Mouse (Mus musculus) G1E (cell line): ENCODE measurements around the gene Rab40b. TPM values are rescaled to one million over a fixed set of nuclear protein-coding genes. Genes with fewer than 3 reads are reported as not detected.
"Not testable (repeated sequence)": the region's sequence is repeated elsewhere in the genome, so short reads cannot be mapped to it uniquely, and the experiment has no call there.

ENCODE experiments used
- ATAC-seq: 2 replicates; pipeline ENCODE4 v1.8.0; 2016; ENCODE audit warnings: mild to moderate bottlenecking; ENCODE audit not compliant: insufficient number of reproducible peaks, poor library complexity, low FRiP score, severe bottlenecking; ENCODE audit errors: extremely low read depth
- DNase-seq: peaks from one replicate; pipeline ENCODE4 v3.0.0; 2012; ENCODE audit warnings: low spot score
- H3K27me3 ChIP-seq: 2 replicates; pipeline ENCODE4 v1.6.1; 2012; ENCODE audit warnings: mild to moderate bottlenecking, low read length, inconsistent platforms; ENCODE audit not compliant: insufficient read depth
- H3K36me3 ChIP-seq: replicated peaks from 2 replicates; pipeline ENCODE3; 2012; ENCODE audit warnings: mild to moderate bottlenecking, inconsistent platforms
- H3K4me1 ChIP-seq: 2 replicates; pipeline ENCODE4 v1.6.1; 2012; ENCODE audit warnings: low read depth, low read length, inconsistent platforms, mixed read lengths; ENCODE audit not compliant: insufficient read depth
- H3K4me3 ChIP-seq: 2 replicates; pipeline ENCODE4 v1.5.1; 2012; ENCODE audit warnings: low read depth, mild to moderate bottlenecking, inconsistent platforms, low read length, moderate library complexity, mixed read lengths
- H3K9me3 ChIP-seq: replicated peaks from 2 replicates; pipeline ENCODE4 v1.6.1; 2012; ENCODE audit warnings: inconsistent platforms
- CTCF ChIP-seq: IDR thresholded peaks from 2 replicates; pipeline ENCODE4 v1.5.1; 2012; ENCODE audit warnings: low read depth, low read length, inconsistent platforms, mixed read lengths
- GATA1 ChIP-seq: IDR thresholded peaks from 2 replicates; pipeline ENCODE4 v1.6.1; 2012; ENCODE audit warnings: borderline replicate concordance, low read length, inconsistent platforms, mixed read lengths
- GATA2 ChIP-seq: IDR thresholded peaks from 2 replicates; pipeline ENCODE4 v1.6.1; 2012; ENCODE audit warnings: low read depth, low read length, inconsistent platforms, borderline replicate concordance
- POLR2AphosphoS5 ChIP-seq: IDR thresholded peaks from 2 replicates; pipeline ENCODE4 v1.6.1; 2012; ENCODE audit warnings: low read depth, low read length, inconsistent platforms; ENCODE audit not compliant: insufficient replicate concordance
- TAL1 ChIP-seq: conservative IDR thresholded peaks from 2 replicates; pipeline ENCODE4 v1.6.1; 2012; ENCODE audit warnings: low read depth, low read length, inconsistent platforms, mixed read lengths
- polyA plus RNA-seq: library from polyadenylated mRNA; stranded (reverse); fragments of >175 nt; gene quantifications from 2 replicates; pipeline ENCODE4 v1.2.3, GENCODE M21; 2012
- total RNA-seq, 2 experiments: library from RNA; stranded (forward) in 1 of 2; stranded (reverse) in 1 of 2; fragments of 200-1000 nt in 1 of 2; fragments of >200 nt in 1 of 2; fragmentation: Nextera tagmentation in 1 of 2; gene quantifications; 2 replicates each; pipeline ENCODE4 v1.2.3; 2014 to 2017

Gene Rab40b
- total and polyA plus RNA-seq, 3 experiments = not detected

DNA sequence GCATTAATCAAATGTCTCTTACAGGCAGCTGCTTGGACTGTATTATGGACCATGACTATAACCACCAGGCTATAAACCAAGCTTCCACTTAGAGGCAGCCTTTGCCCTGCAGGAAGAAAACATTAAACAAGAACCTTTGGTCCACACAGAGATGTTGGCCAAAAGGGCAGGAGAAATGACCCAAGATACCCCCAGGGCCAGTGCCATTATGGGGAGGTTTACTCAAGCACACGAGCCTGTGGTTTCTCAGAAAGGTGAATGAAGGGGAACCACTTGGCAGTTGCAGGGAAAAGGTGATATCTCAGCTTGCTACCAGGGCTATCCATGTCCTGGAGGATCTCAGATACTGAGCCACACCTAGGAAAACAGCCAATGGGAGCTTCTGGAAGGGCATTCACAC lies 62.0 kb downstream of the Rab40b start:
- no peaks in the 10 kb centered on the region for H3K27me3 ChIP-seq
- peaks cover 50% of the 10 kb centered on the region for H3K36me3 ChIP-seq
- no peak for DNase-seq
- no peak for ATAC-seq
- H3K9me3 ChIP-seq = 0 out of 2 replicates have a peak, but pooled peaks cover 2% of the 10 kb centered on the region
- TF ChIP-seq GATA1 (no peak), TAL1 (no peak), POLR2AphosphoS5 (no peak), GATA2 (no peak), CTCF (no peak)
- H3K4me1 ChIP-seq = no peaks in the 10 kb centered on the region
- H3K4me3 ChIP-seq = no peak overlapping the region

DNA sequence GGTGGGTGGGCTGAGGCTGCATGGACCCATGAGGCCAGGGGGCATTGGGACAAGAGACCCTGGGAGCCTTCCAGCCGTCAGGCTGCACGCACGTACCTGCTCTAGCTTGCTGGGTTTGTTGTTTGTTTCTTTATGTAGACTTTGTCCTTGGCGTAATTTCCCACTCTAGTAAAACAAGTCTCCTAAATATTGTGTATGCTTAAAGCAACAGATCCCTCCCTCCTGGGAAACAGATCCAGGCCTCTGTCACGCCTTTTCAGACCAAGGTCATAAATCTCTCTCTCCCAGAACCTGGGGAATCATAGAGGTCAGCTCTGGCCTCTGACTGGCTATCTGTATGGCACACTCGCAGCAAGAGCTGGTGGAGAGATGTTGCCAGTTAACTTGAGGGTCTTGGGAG lies 80.3 kb downstream of the Rab40b start:
- ATAC-seq, H3K4me3 ChIP-seq, H3K4me1 ChIP-seq, DNase-seq, H3K9me3 ChIP-seq, H3K27me3 ChIP-seq: not testable (repeated sequence)
- H3K36me3 ChIP-seq = peaks cover 72% of the 10 kb centered on the region

DNA sequence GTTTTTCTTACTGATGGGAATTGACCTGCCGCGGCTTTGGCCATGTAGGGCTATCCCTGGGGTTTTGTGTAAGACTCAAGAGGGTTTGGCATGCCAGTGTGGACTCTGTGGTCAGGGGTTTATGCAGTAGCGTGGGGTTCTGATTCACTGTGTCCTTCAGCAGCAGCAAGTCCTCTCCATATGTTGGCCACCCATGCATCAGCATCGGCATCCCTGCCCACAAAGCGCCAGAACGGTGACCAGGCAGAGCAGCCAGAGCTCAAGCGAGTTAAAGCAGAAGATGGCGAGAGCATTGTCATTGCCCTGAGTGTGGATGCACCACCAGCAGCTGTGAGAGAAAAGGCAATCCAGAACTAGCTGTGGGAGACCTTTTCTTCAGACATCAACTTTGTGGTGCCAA lies 81.4 kb downstream of the Rab40b start:
- ATAC-seq (no peak), DNase-seq (no peak)
- Histone ChIP-seq H3K4me3 (no peak overlapping the region), H3K4me1 (0 out of 2 replicates have a peak, but pooled peaks cover 1% of the 10 kb centered on the region), H3K36me3 (peaks cover 82% of the 10 kb centered on the region), H3K9me3 (peaks cover 5% of the 10 kb centered on the region), H3K27me3 (no peaks in the 10 kb centered on the region)
- TF ChIP-seq POLR2AphosphoS5 = no peak
- TF ChIP-seq GATA1 = no peak
- no peak for TF ChIP-seq CTCF
- TF ChIP-seq GATA2 = no peak
- no peak for TF ChIP-seq TAL1

Other genes starting within 250 kb of the Rab40b start
- not detected in 2 replicates for gene Tex19.1, start 242.1 kb downstream of the Rab40b start, total RNA-seq (2014; fragmentation: Nextera tagmentation)
- gene Tex19.1, start 242.1 kb downstream of the Rab40b start, total RNA-seq (2017) = not detected in 2 replicates
- gene Tex19.1, start 242.1 kb downstream of the Rab40b start, polyA plus RNA-seq = not detected in 2 replicates
- not detected in 2 replicates for gene Uts2r, start 228.0 kb downstream of the Rab40b start, total RNA-seq (2014; fragmentation: Nextera tagmentation)
- 0.05 TPM in 1 of 2 replicates, not detected in the other for gene Uts2r, start 228.0 kb downstream of the Rab40b start, total RNA-seq (2017)
- not detected in 2 replicates for gene Uts2r, start 228.0 kb downstream of the Rab40b start, polyA plus RNA-seq
- 3.8 and 7.2 TPM in 2 replicates for gene Hexdc, start 183.8 kb downstream of the Rab40b start, total RNA-seq (2014; fragmentation: Nextera tagmentation)
- 7.3 and 8.6 TPM in 2 replicates for gene Hexdc, start 183.8 kb downstream of the Rab40b start, total RNA-seq (2017)
- 3.6 and 4.9 TPM in 2 replicates for gene Hexdc, start 183.8 kb downstream of the Rab40b start, polyA plus RNA-seq
- 6.4 and 7.7 TPM in 2 replicates for gene Ogfod3, start 183.5 kb downstream of the Rab40b start, total RNA-seq (2014; fragmentation: Nextera tagmentation)
- gene Ogfod3, start 183.5 kb downstream of the Rab40b start, total RNA-seq (2017) = 4.2 and 4.5 TPM in 2 replicates
- 5.5 and 6.7 TPM in 2 replicates for gene Ogfod3, start 183.5 kb downstream of the Rab40b start, polyA plus RNA-seq
- 13.3 and 23.2 TPM in 2 replicates for gene Cybc1, start 158.9 kb downstream of the Rab40b start, total RNA-seq (2014; fragmentation: Nextera tagmentation)
- 38.5 and 41.5 TPM in 2 replicates for gene Cybc1, start 158.9 kb downstream of the Rab40b start, total RNA-seq (2017)
- 13.3 and 19.6 TPM in 2 replicates for gene Cybc1, start 158.9 kb downstream of the Rab40b start, polyA plus RNA-seq
- gene Narf, start 151.0 kb downstream of the Rab40b start, total RNA-seq (2014; fragmentation: Nextera tagmentation) = 57.4 and 72.5 TPM in 2 replicates
- 60.7 and 61.2 TPM in 2 replicates for gene Narf, start 151.0 kb downstream of the Rab40b start, total RNA-seq (2017)
- gene Narf, start 151.0 kb downstream of the Rab40b start, polyA plus RNA-seq = 3.3 and 5.5 TPM in 2 replicates
- 45.8 and 46.4 TPM in 2 replicates for gene Foxk2, start 128.3 kb downstream of the Rab40b start, total RNA-seq (2014; fragmentation: Nextera tagmentation)
- gene Foxk2, start 128.3 kb downstream of the Rab40b start, total RNA-seq (2017) = 25.3 and 28.6 TPM in 2 replicates
- 37.8 and 40.1 TPM in 2 replicates for gene Foxk2, start 128.3 kb downstream of the Rab40b start, polyA plus RNA-seq
- 46.7 and 67.2 TPM in 2 replicates for gene Wdr45b, start 33.8 kb downstream of the Rab40b start, total RNA-seq (2014; fragmentation: Nextera tagmentation)
- gene Wdr45b, start 33.8 kb downstream of the Rab40b start, total RNA-seq (2017) = 36.9 and 42.0 TPM in 2 replicates
- gene Wdr45b, start 33.8 kb downstream of the Rab40b start, polyA plus RNA-seq = 12.9 and 19.7 TPM in 2 replicates
- 15.4 and 21.1 TPM in 2 replicates for gene Fn3krp, start 33.1 kb upstream of the Rab40b start, total RNA-seq (2014; fragmentation: Nextera tagmentation)
- 11.6 and 12.1 TPM in 2 replicates for gene Fn3krp, start 33.1 kb upstream of the Rab40b start, total RNA-seq (2017)
- 2.5 and 3.1 TPM in 2 replicates for gene Fn3krp, start 33.1 kb upstream of the Rab40b start, polyA plus RNA-seq
- 1.0 and 65.8 TPM in 2 replicates for gene Fn3k, start 46.7 kb upstream of the Rab40b start, total RNA-seq (2014; fragmentation: Nextera tagmentation)
- 2.3 and 3.0 TPM in 2 replicates for gene Fn3k, start 46.7 kb upstream of the Rab40b start, total RNA-seq (2017)
- 0.04 and 0.15 TPM in 2 replicates for gene Fn3k, start 46.7 kb upstream of the Rab40b start, polyA plus RNA-seq
- gene Tbcd, start 63.7 kb upstream of the Rab40b start, total RNA-seq (2014; fragmentation: Nextera tagmentation) = 35.7 and 40.0 TPM in 2 replicates
- 47.6 and 53.7 TPM in 2 replicates for gene Tbcd, start 63.7 kb upstream of the Rab40b start, total RNA-seq (2017)
- gene Tbcd, start 63.7 kb upstream of the Rab40b start, polyA plus RNA-seq = 5.4 and 5.8 TPM in 2 replicates
- gene Zfp750, start 131.1 kb upstream of the Rab40b start, total RNA-seq (2014; fragmentation: Nextera tagmentation) = 0.63 TPM in 1 of 2 replicates, not detected in the other
- 0.05 and 0.06 TPM in 2 replicates for gene Zfp750, start 131.1 kb upstream of the Rab40b start, total RNA-seq (2017)
- 0.03 and 0.04 TPM in 2 replicates for gene Zfp750, start 131.1 kb upstream of the Rab40b start, polyA plus RNA-seq